ENCODE assay signal across 19 mouse cellular contexts in the genomic region with DNA sequence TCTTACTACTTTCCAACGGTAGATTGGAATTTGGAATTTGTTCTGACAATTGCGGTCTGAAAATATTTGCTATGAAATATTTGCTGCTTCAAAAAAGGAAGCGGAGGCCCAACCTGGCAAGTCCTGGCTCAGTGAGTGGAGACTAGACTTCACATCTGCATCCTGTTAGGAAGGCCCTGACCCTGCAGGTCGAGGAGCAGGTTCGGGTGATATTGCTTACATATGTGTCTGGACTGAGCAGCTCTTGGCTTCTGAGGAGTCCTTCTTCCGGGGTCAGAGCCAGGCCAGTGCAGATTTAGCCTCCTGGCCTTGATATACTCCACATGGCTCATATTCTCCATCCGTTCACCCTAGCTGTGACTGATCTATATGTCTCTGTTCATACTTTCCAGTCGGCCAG.
DNase-seq lines count a peak whose midpoint lies in the region; ATAC-seq and TF ChIP-seq lines count a peak whose summit lies in the region.
"Had no signal": no experiment of that assay in that cellular context is flagged by ENCODE, and none has a peak within 500 bp of the region (broad histone marks: within the 10 kb centered on the region; RNA-seq: fewer than 3 reads in every experiment).

No protein-coding gene starts in this region.

- peak; percentile 39 for DNase-seq in kidney, postnatal 10 days
- no peak for DNase-seq in kidney, adult 2 months
- peak; percentile 80 for DNase-seq in embryo, embryonic 11 days
- no peak for DNase-seq in right cerebral cortex, postnatal 10 days (ENCODE audit: low spot score in 2 of 2)
- no peak for DNase-seq in gastrocnemius, postnatal 25 days
- DNase-seq: cerebellum, adult 11 months; cerebellum, postnatal 36 days; gastrocnemius, adult 2 months; heart, postnatal 36 days; kidney, adult 8-10 months; layer of hippocampus, postnatal 36 days; lung, adult 18-20 months; right cerebral cortex, postnatal 25 days had no signal

- no peak overlapping the region for H3K27ac ChIP-seq in kidney, adult 2 months (ENCODE audit: insufficient read depth, low read depth, low read length)
- H3K27ac ChIP-seq in embryonic facial prominence, embryonic 12.5 days, result no peak overlapping the region
- H3K27ac ChIP-seq in limb, embryonic 13.5 days, result no peak overlapping the region; the same call in 1 of the 2 replicates
- H3K27ac ChIP-seq: forebrain, embryonic 12.5 days; gastrocnemius, adult 2 months; heart, embryonic 10.5 days; limb, embryonic 15.5 days had no signal

- H3K27me3 ChIP-seq in kidney, adult 2 months (replicated peaks; ENCODE audit: control insufficient read depth, insufficient read depth, low read length), result no peaks in the 10 kb centered on the region
- no peaks in the 10 kb centered on the region for H3K27me3 ChIP-seq in embryonic facial prominence, embryonic 12.5 days
- no peaks in the 10 kb centered on the region for H3K27me3 ChIP-seq in limb, embryonic 13.5 days
- H3K27me3 ChIP-seq: forebrain, embryonic 12.5 days; limb, embryonic 15.5 days had no signal

- TF ChIP-seq CTCF in kidney, adult 2 months (conservative IDR thresholded peaks at IDR 0.05; ENCODE audit: insufficient read depth, insufficient read length, low read depth, low read length), result no peak

- no peak overlapping the region for H3K4me3 ChIP-seq in kidney, adult 2 months (ENCODE audit: insufficient read depth, low read depth, low read length)
- no peak overlapping the region for H3K4me3 ChIP-seq in embryonic facial prominence, embryonic 12.5 days
- no peak overlapping the region for H3K4me3 ChIP-seq in limb, embryonic 13.5 days
- H3K4me3 ChIP-seq: forebrain, embryonic 12.5 days; gastrocnemius, adult 2 months; heart, embryonic 10.5 days; limb, embryonic 15.5 days had no signal

- no peak overlapping the region for H3K9ac ChIP-seq in embryonic facial prominence, embryonic 12.5 days
- no peak overlapping the region for H3K9ac ChIP-seq in limb, embryonic 13.5 days
- H3K9ac ChIP-seq: forebrain, embryonic 12.5 days; limb, embryonic 15.5 days had no signal

- no peaks in the 10 kb centered on the region for H3K4me1 ChIP-seq in kidney, adult 2 months (ENCODE audit: control insufficient read depth, insufficient read depth, low read length)
- peaks cover 4% of the 10 kb centered on the region for H3K4me1 ChIP-seq in embryonic facial prominence, embryonic 12.5 days
- peaks cover 12% of the 10 kb centered on the region for H3K4me1 ChIP-seq in limb, embryonic 13.5 days
- H3K4me1 ChIP-seq: forebrain, embryonic 12.5 days; heart, embryonic 10.5 days; limb, embryonic 15.5 days had no signal

- H3K36me3 ChIP-seq in kidney, adult 2 months (ENCODE audit: control insufficient read depth, insufficient read depth, low read length), result no peaks in the 10 kb centered on the region
- no peaks in the 10 kb centered on the region for H3K36me3 ChIP-seq in embryonic facial prominence, embryonic 12.5 days
- H3K36me3 ChIP-seq in limb, embryonic 13.5 days, result no peaks in the 10 kb centered on the region
- H3K36me3 ChIP-seq: forebrain, embryonic 12.5 days; heart, embryonic 10.5 days; limb, embryonic 15.5 days had no signal

- ATAC-seq in embryonic facial prominence, embryonic 12.5 days (ENCODE audit: insufficient number of reproducible peaks, insufficient read depth, low FRiP score, low TSS enrichment), result peak; percentile 72; the same call in 1 of the 2 replicates
- 0 out of 2 replicates have a peak, but pooled peaks have one; percentile 48 for ATAC-seq in limb, embryonic 13.5 days (ENCODE audit: low FRiP score, low read depth)
- ATAC-seq: activated CD4-positive, CD25-positive, alpha-beta regulatory T cell, adult 4 months had no signal

- no peak for TF ChIP-seq POLR2A in kidney, adult 2 months (IDR thresholded peaks at IDR 0.05; ENCODE audit: low read depth, low read length)

- WGBS in kidney, adult 2 months, result 44% methylated on average over 8 of the region's 8 CpGs
- WGBS in embryonic facial prominence, embryonic 12.5 days, result 25% methylated on average over 8 of the region's 8 CpGs
- 17% methylated on average over 8 of the region's 8 CpGs for WGBS in limb, embryonic 13.5 days

- H3K9me3 ChIP-seq in embryonic facial prominence, embryonic 12.5 days, result no peaks in the 10 kb centered on the region
- no peaks in the 10 kb centered on the region for H3K9me3 ChIP-seq in limb, embryonic 13.5 days
- H3K9me3 ChIP-seq: forebrain, embryonic 12.5 days; heart, embryonic 10.5 days; limb, embryonic 15.5 days had no signal

- H3K4me2 ChIP-seq in embryonic facial prominence, embryonic 12.5 days (replicated peaks), result no peak overlapping the region
- H3K4me2 ChIP-seq in limb, embryonic 13.5 days (replicated peaks), result no peak overlapping the region
- H3K4me2 ChIP-seq: forebrain, embryonic 12.5 days; limb, embryonic 15.5 days had no signal

Comparison
In these comparisons a context has a peak if more than half of its experiments do, and no peak if none do; other contexts are left out.
1. DNase-seq: peak in kidney, postnatal 10 days (single experiment) and embryo, embryonic 11 days (single experiment); none in kidney, adult 2 months (single experiment), right cerebral cortex, postnatal 10 days (0 of 2) and gastrocnemius, postnatal 25 days (single experiment).